Mouse (Mus musculus) MN1 (cell line): ENCODE measurements around the gene Rbms3.

Source experiments
- DNase-seq: peaks from one replicate; pipeline ENCODE4 v3.0.0-alpha.2; 2016; ENCODE audit warnings: low spot score

The Rbms3 gene

GRCm38 (mm10) chr9:116903304-116903993 lies 726.3 kb downstream of the Rbms3 start:
- DNase-seq = peak; percentile 48

DNA sequence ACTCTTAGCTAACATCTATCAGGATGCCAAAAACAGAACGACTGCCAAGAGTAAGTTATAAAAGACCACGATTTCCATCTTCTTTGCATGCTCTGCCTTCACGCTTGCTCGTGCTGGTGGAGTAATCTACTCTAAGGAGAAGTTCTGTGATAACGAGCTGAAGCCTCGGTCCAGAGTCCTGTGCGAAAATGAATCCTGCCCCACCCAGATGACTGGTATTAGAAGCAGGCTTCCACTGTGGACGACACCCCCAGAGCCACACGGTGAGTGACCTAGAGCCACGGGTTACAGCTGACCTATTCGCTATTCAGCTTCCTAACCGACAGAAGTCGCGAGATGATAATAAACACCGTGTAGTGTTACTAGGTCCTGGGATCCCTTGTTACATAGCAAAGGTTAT lies 730.3 kb downstream of the Rbms3 start:
- no peak for DNase-seq

DNA sequence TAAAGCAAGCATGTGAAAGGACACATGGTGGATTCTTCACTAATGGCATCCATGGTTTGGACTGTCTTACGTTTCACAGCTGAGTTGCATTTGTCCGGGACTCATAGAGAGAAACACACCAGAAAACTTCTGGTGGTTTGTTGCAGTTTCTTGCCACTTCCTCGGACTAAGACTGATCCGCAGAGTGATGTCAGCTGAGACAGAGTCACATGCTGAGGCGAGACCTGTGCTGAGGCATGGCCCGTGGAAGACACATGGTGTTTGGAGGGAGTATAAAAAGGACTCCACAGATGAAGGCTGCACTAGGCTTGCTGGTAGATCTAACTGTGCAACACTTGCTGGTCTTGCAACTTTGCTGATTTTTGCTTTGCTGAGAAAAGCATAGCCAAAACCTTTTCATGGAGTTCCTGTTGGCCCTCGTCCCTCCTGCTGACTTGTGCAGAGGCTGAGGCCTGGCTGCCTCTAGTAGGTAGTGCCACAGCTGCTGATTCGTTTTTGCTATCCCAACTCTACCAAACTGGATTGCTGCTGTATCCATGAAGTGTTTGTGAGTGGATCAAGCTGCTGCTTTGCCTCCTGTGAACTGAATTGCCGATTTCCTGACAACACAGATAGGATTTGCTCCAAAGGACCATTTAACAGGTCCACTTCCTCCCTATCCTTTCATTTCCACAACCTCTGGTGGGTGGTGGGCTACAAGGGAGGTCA lies 742.6 kb downstream of the Rbms3 start:
- no peak for DNase-seq

GRCm38 (mm10) chr9:116885617-116886016 lies 744.1 kb downstream of the Rbms3 start:
- DNase-seq = no peak

GRCm38 (mm10) chr9:116880503-116880902 lies 749.2 kb downstream of the Rbms3 start:
- DNase-seq = no peak

DNA sequence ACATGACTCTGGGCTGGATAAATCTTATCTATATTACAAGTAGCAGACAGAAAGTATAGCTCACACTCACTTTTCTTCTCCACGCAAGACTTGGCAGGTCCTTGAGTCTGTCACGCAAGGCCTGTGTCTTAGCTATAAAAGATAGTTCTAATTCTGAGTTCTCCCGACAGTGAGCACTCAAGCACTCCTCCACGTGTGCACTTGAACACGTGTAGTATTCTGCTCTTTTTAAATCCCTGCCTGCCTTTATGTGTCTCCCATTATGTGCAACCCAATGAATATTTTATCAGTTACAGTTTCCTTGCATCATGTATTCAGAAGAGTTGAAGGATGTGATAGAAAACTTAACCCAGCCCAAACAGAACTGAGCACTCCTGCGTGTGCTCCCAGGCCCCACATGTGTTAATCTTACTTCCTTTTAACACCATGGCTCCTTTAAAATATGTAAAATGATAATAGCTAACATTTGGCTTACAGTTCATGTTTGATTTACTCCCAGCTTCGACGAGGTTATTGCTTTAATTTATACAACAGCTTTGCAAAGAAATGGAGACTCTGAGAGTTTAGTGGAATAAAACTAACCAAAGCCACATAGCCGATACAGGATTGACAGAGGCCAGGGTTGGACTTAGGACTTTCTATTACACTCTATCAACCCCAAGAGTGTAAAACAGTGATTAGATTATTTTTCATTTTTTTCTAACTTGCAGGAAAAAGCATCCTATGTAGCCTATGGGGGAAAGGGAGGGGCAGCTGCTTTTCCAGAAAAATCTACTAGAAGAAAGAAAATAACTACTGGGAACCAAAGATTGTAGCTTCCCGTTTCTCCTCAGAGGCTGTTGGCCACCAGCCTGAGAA lies 749.9 kb downstream of the Rbms3 start:
- no peak for DNase-seq

DNA sequence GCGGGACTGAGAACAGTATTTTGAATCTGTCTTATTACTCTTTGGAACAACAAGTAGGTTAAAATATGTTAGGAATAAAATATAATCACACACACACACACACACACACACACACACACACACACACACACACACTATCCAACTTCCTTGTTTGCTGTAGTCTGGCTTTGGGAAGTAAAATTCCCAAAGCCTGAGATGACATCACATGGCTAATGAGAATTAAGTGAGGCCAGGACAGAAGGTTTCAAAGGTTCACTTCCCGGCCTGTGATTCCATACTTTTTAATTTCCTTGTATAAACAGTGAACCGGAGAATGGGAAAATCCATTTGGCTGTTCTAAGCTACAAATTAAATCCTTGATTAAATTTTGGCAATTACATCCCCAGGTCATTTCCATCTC lies 752.9 kb downstream of the Rbms3 start:
- peak; percentile 27 for DNase-seq

GRCm38 (mm10) chr9:116873976-116874320 lies 755.8 kb downstream of the Rbms3 start:
- DNase-seq = no peak

GRCm38 (mm10) chr9:116873033-116873975 lies 756.4 kb downstream of the Rbms3 start:
- DNase-seq = peak; percentile 41

GRCm38 (mm10) chr9:116872346-116872745 lies 757.4 kb downstream of the Rbms3 start:
- no peak for DNase-seq

GRCm38 (mm10) chr9:116871576-116871975 lies 758.1 kb downstream of the Rbms3 start:
- DNase-seq = no peak

- DNase-seq = no peak
Measured at GRCm38 (mm10) chr9:116866060-116866459, 763.7 kb downstream of the Rbms3 start.

DNA sequence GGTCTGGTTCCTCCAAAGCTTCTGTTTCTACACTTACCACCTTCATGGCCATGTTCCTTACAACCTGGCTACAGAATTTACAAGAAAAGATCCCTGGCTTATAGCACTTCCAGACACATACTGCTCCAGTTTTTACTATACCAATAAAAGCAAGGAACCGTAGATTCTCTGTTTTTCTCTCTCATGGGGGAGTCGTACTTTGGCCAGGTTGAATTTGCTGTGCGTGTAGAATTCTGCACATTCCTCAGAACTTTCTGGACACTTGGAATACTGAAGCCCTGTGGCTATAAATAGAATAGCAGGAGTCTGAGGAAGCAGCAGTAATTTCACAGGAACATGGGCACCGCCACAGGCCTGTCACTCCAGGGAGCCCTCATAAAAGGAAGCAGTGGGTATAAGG lies 766.1 kb downstream of the Rbms3 start:
- no peak for DNase-seq

DNA sequence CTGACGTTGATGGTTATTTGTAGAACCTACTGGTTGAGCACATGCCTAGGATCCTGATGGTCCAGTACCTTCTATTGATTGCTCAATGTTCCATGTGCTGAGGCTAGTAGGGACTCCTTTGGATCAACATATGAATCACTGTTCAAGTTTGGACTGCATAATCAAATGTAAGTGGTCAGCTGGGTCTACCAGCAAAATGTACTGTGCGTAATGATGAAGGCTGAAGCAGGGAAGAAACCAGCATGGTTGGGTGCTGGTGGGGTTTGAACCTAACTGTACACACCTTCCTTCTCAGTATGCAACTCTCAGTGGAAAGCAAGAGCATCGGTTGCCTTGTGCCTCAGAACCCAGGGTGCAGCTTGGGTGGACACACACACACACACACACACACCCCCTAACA lies 767.4 kb downstream of the Rbms3 start:
- DNase-seq = no peak

DNA sequence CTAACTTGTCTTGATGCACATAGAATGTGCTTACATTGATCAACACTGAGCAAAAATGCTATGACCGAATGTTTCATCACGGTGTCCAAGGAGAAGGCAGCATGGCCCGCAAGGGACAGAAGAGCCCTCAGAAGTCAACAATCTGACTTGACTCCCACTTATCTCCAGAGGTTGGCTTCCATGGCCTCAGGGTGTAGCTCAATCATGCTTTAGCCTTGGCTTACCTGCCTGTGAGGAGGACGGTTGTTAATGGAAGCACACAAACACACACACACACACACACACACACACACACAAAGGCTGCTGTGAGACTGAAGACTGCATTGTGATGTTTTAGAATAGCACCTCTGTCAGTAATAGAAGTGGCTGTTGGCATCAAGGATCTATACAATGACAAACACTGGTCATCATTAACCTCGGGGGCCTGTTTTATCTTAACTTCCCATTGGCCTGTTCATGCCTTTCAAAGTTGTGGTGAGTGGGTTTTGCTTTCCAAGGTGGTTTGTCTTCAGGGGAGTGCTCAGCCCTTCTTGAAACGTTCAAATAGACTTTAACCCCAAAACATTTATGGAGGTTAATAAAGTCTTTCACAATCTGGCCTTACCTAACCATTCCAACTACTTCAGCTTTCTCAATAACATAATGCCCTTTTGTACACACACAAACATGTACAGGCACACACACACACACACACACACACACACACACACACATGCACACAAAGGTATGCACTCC lies 771.7 kb downstream of the Rbms3 start:
- no peak for DNase-seq

DNA sequence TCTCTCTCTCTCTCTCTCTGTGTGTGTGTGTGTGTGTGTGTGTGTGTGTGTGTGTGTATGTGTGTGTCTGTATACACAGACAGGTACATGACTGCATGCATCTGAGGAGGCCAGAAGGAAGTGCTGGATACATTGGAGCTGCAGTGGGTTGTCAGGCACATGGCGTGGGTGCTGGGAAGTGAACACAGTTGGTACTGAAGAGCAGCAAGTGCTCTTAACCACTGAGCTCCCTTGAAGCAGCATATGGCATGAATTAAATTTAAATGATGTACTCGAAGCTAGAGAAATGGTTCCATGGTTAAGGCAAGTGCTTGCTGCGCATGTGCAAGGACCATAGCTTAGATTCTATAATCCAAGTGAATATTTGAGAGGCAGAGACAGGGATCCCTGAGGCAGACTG lies 772.6 kb downstream of the Rbms3 start:
- DNase-seq = no peak

DNA sequence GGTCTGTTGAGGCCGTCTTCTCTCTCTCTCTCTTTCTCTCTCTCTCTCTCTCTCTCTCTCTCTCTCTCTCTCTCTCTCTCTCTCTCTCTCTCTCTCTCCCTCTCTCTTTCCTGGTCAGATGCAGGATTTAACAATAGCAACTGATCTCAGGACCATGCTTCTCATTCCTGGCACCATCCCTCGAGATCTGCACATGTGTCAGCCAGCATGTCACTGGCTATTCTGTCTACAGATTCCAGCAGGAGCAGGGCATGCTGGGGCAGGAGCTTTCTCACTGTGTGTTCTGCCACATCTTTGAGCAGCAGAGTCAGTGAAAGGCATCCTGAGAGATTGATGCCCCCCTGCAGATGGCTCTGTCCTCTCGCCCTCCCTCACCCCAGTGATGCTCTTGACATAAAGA lies 774.0 kb downstream of the Rbms3 start:
- no peak for DNase-seq

DNA sequence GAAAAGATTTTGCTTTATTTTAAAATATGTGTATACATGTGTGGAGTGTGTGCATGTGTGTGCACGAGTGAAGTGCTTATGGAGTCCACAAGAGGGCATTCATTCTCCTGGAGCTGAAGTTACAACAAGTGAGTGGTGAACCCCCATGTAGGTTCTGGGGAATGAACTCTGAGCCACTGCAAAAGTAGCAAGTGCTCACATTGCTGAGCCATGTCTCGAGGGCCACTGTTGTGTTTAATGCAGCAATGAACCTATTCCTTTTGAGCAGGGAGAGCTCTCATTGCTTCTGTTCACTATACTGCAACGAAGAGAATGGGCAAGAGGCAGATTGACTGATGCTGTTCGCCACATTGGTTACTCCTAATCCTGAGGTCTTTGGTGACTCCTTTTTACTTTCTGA lies 780.8 kb downstream of the Rbms3 start:
- DNase-seq = no peak

GRCm38 (mm10) chr9:116848166-116848565 lies 781.5 kb downstream of the Rbms3 start:
- DNase-seq = no peak

DNA sequence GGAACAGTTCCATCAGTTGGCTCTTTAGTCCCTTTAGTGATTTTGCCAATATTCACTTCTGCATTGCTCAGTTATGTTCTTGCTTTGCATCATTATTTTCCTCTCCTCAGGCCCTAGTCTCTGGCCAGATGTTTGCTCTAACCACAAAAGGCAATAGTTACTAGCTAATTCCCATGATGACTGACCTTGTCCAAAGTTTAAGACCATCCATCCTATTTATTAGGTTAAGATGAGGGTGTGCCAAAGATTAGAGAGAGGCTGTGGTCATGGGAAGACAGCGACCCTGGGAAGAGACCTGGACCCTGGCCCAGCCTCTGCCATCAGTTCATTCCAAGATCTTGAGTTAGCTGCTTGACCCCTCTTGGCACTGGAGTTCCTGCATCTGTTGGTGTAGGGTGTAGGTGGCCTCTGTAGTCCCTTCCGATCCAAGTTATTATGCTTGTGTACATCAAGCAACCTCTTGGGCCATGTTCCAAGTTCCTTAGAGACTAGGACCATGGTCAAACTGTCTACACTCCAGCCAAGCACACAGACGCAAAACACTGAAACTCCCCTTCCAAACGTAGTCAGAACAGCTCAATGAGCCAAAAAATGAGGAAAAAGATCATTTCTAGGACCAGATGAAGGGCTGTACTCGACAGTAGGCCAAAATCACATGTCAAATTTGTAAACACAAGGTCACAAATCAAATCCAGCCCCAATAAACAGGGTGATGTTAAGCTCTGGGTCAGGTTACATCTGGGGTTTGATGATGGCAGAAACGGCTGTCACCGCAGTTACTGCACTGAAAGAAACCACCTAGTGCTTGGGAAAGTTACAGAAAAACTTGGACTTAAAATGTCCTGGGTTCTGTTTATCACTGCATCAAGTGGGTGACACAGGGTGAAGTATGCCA lies 782.2 kb downstream of the Rbms3 start:
- DNase-seq = peak; percentile 33
